Mouse (Mus musculus): Measurements from ENCODE around the gene Gm12169. TPM values are rescaled to one million over a fixed set of nuclear protein-coding genes. Genes with fewer than 3 reads are reported as not detected.

The Gm12169 gene
- total and polyA plus RNA-seq, 2 experiments from 2014 or later: not detected

DNA sequence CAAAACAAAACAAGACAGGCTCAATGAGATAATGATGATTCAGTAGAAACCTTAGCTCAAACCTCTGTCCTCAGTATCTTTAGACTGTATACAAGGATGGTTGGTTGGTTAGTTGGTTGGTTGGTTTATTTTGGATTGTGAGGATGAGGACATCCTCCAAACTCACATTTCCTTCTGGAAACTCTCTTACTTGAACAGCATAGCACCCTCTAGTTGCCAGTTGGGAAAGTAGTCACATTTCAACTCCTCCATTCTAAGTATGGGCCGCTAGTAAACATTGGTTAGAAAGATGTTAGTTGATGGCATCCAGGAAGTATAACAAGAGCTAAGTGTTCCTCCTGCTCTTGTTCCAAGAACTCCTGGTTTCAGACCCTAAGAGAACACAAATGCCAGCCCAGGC, 45.1 kb downstream of the Gm12169 start:
- H3K27me3 ChIP-seq (ENCODE audit: insufficient read depth, low read length): no peaks in the 10 kb centered on the region
- H3K9me3 ChIP-seq (ENCODE audit: low read length): no peaks in the 10 kb centered on the region
- H3K4me3 ChIP-seq (ENCODE audit: low read depth, low read length): no peak overlapping the region
- DNase-seq (ENCODE audit: low spot score) (no peak), ATAC-seq (ENCODE audit: low FRiP score) (no peak)
- peak; percentile 20; the same call in 1 of the 2 replicates for TF ChIP-seq CTCF (IDR thresholded peaks at IDR 0.05)
- H3K9ac ChIP-seq (replicated peaks; ENCODE audit: low read length, poor library complexity, severe bottlenecking): no peak overlapping the region
- H3K4me1 ChIP-seq (ENCODE audit: insufficient read depth, low read length): no peaks in the 10 kb centered on the region
- H3K27ac ChIP-seq (ENCODE audit: low read depth, low read length): no peak overlapping the region
- no peaks in the 10 kb centered on the region for H3K36me3 ChIP-seq (ENCODE audit: insufficient read depth, low read length)
- no peak overlapping the region for H3K4me2 ChIP-seq (ENCODE audit: low read depth, low read length, poor library complexity, severe bottlenecking)
- 57% methylated on average over 1 of the region's 1 CpGs for whole genome bisulfite sequencing

- Histone ChIP-seq H3K4me2 (ENCODE audit: low read depth, low read length, poor library complexity, severe bottlenecking) (no peak within 1 kb of the TSS), H3K27ac (ENCODE audit: low read depth, low read length) (no peak within 1 kb of the TSS), H3K9me3 (ENCODE audit: low read length) (no peaks in the 10 kb centered on the region), H3K36me3 (ENCODE audit: insufficient read depth, low read length) (no peaks in the 10 kb centered on the region), H3K9ac (replicated peaks; ENCODE audit: low read length, poor library complexity, severe bottlenecking) (no peak within 1 kb of the TSS), H3K27me3 (ENCODE audit: insufficient read depth, low read length) (no peaks in the 10 kb centered on the region), H3K4me1 (ENCODE audit: insufficient read depth, low read length) (no peaks in the 10 kb centered on the region), H3K4me3 (ENCODE audit: low read depth, low read length) (no peak within 1 kb of the TSS)
- DNase-seq (ENCODE audit: low spot score) (no peak), ATAC-seq (ENCODE audit: low FRiP score) (no peak)
- 87% methylated on average over 1 of the region's 1 CpGs for WGBS
- TF ChIP-seq CTCF (IDR thresholded peaks at IDR 0.05): no peak
Measured at GRCm38 (mm10) chr11:46571327-46571726, 47.3 kb downstream of the Gm12169 start, which contains the start of gene BC053393. Gene BC053393, plus strand, starts transcription at chr11:46571536.

GRCm38 (mm10) chr11:46578771-46579281, 54.8 kb downstream of the Gm12169 start:
- WGBS: 62% methylated on average over 5 of the region's 5 CpGs
- ATAC-seq (ENCODE audit: low FRiP score) (no peak), DNase-seq (ENCODE audit: low spot score) (no peak)
- TF ChIP-seq CTCF (IDR thresholded peaks at IDR 0.05): no peak
- Histone ChIP-seq H3K36me3 (ENCODE audit: insufficient read depth, low read length) (no peaks in the 10 kb centered on the region), H3K27ac (ENCODE audit: low read depth, low read length) (no peak overlapping the region), H3K27me3 (ENCODE audit: insufficient read depth, low read length) (no peaks in the 10 kb centered on the region), H3K9me3 (ENCODE audit: low read length) (no peaks in the 10 kb centered on the region), H3K4me1 (ENCODE audit: insufficient read depth, low read length) (no peaks in the 10 kb centered on the region), H3K9ac (replicated peaks; ENCODE audit: low read length, poor library complexity, severe bottlenecking) (no peak overlapping the region), H3K4me2 (ENCODE audit: low read depth, low read length, poor library complexity, severe bottlenecking) (no peak overlapping the region), H3K4me3 (ENCODE audit: low read depth, low read length) (no peak overlapping the region)

DNA sequence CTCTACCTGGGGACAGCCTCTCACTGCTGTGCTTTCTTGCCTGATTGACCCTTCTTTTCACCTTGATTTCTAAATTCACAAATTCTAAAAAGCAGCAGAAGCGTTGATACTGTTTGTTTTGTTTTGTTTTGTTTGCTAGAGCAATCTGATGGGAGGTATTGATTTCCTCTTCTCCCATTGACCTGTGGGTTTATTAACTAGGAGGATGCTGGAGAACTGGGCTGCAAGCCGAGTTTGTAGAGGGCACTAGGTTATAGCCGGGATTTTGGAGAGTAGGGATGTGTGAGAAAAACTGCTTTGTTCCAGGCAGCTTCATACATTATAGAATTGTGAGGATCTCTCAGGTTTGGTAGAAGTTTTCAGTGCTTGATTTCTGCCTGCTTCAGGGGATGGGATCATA, 56.4 kb downstream of the Gm12169 start:
- DNase-seq (ENCODE audit: low spot score): no peak
- Histone ChIP-seq H3K36me3 (ENCODE audit: insufficient read depth, low read length) (no peaks in the 10 kb centered on the region), H3K4me1 (ENCODE audit: insufficient read depth, low read length) (no peaks in the 10 kb centered on the region), H3K9me3 (ENCODE audit: low read length) (no peaks in the 10 kb centered on the region), H3K9ac (replicated peaks; ENCODE audit: low read length, poor library complexity, severe bottlenecking) (no peak overlapping the region), H3K4me2 (ENCODE audit: low read depth, low read length, poor library complexity, severe bottlenecking) (no peak overlapping the region), H3K27me3 (ENCODE audit: insufficient read depth, low read length) (no peaks in the 10 kb centered on the region), H3K4me3 (ENCODE audit: low read depth, low read length) (no peak overlapping the region), H3K27ac (ENCODE audit: low read depth, low read length) (no peak overlapping the region)
- no peak for TF ChIP-seq CTCF (IDR thresholded peaks at IDR 0.05)
- 85% methylated on average over 3 of the region's 3 CpGs for WGBS
- no peak for ATAC-seq (ENCODE audit: low FRiP score)

DNA sequence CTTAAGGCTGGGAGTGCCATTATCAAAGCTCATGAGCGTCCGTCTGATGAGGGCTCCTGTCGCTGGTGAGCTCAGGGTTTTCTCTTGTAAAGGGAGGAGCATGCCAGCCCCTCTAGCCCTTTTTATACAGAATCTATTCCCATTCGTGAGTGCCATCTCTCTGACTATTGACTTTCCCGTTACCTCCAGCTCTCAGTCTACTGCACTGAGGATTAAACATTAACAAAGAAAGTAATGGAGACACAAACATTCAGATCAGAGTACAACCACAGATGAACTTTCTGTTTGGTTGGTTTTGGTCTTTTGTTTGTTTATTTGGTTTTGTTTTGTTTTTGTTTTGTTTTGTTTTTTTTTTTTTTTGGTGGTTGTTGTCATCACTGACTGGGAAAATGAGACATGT, 58.7 kb downstream of the Gm12169 start:
- Histone ChIP-seq H3K4me3 (ENCODE audit: low read depth, low read length) (no peak overlapping the region), H3K27ac (ENCODE audit: low read depth, low read length) (no peak overlapping the region), H3K4me1 (ENCODE audit: insufficient read depth, low read length) (no peaks in the 10 kb centered on the region), H3K4me2 (ENCODE audit: low read depth, low read length, poor library complexity, severe bottlenecking) (no peak overlapping the region), H3K9me3 (ENCODE audit: low read length) (no peaks in the 10 kb centered on the region), H3K9ac (replicated peaks; ENCODE audit: low read length, poor library complexity, severe bottlenecking) (no peak overlapping the region), H3K36me3 (ENCODE audit: insufficient read depth, low read length) (no peaks in the 10 kb centered on the region), H3K27me3 (ENCODE audit: insufficient read depth, low read length) (no peaks in the 10 kb centered on the region)
- ATAC-seq (ENCODE audit: low FRiP score): no peak
- no peak for TF ChIP-seq CTCF (IDR thresholded peaks at IDR 0.05)
- WGBS: 81% methylated on average over 5 of the region's 5 CpGs
- DNase-seq (ENCODE audit: low spot score): no peak

Other genes starting within 250 kb of the Gm12169 start
- gene Cyfip2, start 211.4 kb upstream of the Gm12169 start, total RNA-seq (2014; rRNA removed): 133 and 141 TPM in 2 replicates
- 79.4 and 83.7 TPM in 2 replicates for gene Cyfip2, start 211.4 kb upstream of the Gm12169 start, polyA plus RNA-seq (2015; fragmentation: Nextera tagmentation; extraction: Ambion mirVana)
- 0.05 and 0.16 TPM in 2 replicates for gene Itk, start 134.7 kb upstream of the Gm12169 start, total RNA-seq (2014; rRNA removed)
- 0.05 and 0.06 TPM in 2 replicates for gene Itk, start 134.7 kb upstream of the Gm12169 start, polyA plus RNA-seq (2015; fragmentation: Nextera tagmentation; extraction: Ambion mirVana)
- gene Fam71b, start 127.7 kb upstream of the Gm12169 start, total RNA-seq (2014; rRNA removed): not detected in 2 replicates
- not detected in 2 replicates for gene Fam71b, start 127.7 kb upstream of the Gm12169 start, polyA plus RNA-seq (2015; fragmentation: Nextera tagmentation; extraction: Ambion mirVana)
- gene Med7, start 87.3 kb upstream of the Gm12169 start, total RNA-seq (2014; rRNA removed): 19.4 and 20.1 TPM in 2 replicates
- 53.3 and 53.8 TPM in 2 replicates for gene Med7, start 87.3 kb upstream of the Gm12169 start, polyA plus RNA-seq (2015; fragmentation: Nextera tagmentation; extraction: Ambion mirVana)
- 0.09 and 0.44 TPM in 2 replicates for gene Havcr2, start 69.3 kb upstream of the Gm12169 start, total RNA-seq (2014; rRNA removed)
- 0.23 and 0.32 TPM in 2 replicates for gene Havcr2, start 69.3 kb upstream of the Gm12169 start, polyA plus RNA-seq (2015; fragmentation: Nextera tagmentation; extraction: Ambion mirVana)
- gene BC053393, start 47.3 kb downstream of the Gm12169 start, total RNA-seq (2014; rRNA removed): not detected in 2 replicates
- gene BC053393, start 47.3 kb downstream of the Gm12169 start, polyA plus RNA-seq (2015; fragmentation: Nextera tagmentation; extraction: Ambion mirVana): not detected in 2 replicates
- gene Dppa1, start 105.0 kb downstream of the Gm12169 start, total RNA-seq (2014; rRNA removed): not detected in 2 replicates
- gene Dppa1, start 105.0 kb downstream of the Gm12169 start, polyA plus RNA-seq (2015; fragmentation: Nextera tagmentation; extraction: Ambion mirVana): not detected in 2 replicates
- not detected in 2 replicates for gene Timd2, start 182.8 kb downstream of the Gm12169 start, total RNA-seq (2014; rRNA removed)
- gene Timd2, start 182.8 kb downstream of the Gm12169 start, polyA plus RNA-seq (2015; fragmentation: Nextera tagmentation; extraction: Ambion mirVana): 0.16 TPM in 1 of 2 replicates, not detected in the other
- not detected in 2 replicates for gene Havcr1, start 210.9 kb downstream of the Gm12169 start, total RNA-seq (2014; rRNA removed)
- gene Havcr1, start 210.9 kb downstream of the Gm12169 start, polyA plus RNA-seq (2015; fragmentation: Nextera tagmentation; extraction: Ambion mirVana): not detected in 2 replicates

All from midbrain, postnatal 0 days (tissue).